Mouse (Mus musculus): Measurements from ENCODE around the gene Matn4. TPM values are rescaled to one million over a fixed set of nuclear protein-coding genes. Genes with fewer than 3 reads are reported as not detected.

Matn4 gene
- polyA plus RNA-seq, 1 experiment from 2014 or later, result 0.34 TPM

- 66% methylated on average over 8 of the region's 8 CpGs for WGBS (ENCODE audit: insufficient replicate concordance)
- Histone ChIP-seq H3K27ac (ENCODE audit: low read depth, low read length) (no peak overlapping the region), H3K4me1 (ENCODE audit: control insufficient read depth, insufficient read depth, low read length) (no peaks in the 10 kb centered on the region), H3K9ac (ENCODE audit: low read depth, low read length) (no peak overlapping the region), H3K4me3 (ENCODE audit: low read depth, low read length) (no peak overlapping the region), H3K9me3 (replicated peaks; ENCODE audit: control insufficient read depth, low read length) (no peaks in the 10 kb centered on the region), H3K4me2 (no peak overlapping the region), H3K36me3 (ENCODE audit: control insufficient read depth, insufficient read depth, low read length) (no peaks in the 10 kb centered on the region), H3K27me3 (ENCODE audit: control insufficient read depth, insufficient read depth, low read length) (no peaks in the 10 kb centered on the region; the same call in 1 of the 2 replicates)
- ATAC-seq (replicated peaks; ENCODE audit: insufficient number of reproducible peaks, low FRiP score, low TSS enrichment), result no peak
Measured at GRCm38 (mm10) chr2:164381726-164382125, 23.2 kb downstream of the Matn4 start.

DNA sequence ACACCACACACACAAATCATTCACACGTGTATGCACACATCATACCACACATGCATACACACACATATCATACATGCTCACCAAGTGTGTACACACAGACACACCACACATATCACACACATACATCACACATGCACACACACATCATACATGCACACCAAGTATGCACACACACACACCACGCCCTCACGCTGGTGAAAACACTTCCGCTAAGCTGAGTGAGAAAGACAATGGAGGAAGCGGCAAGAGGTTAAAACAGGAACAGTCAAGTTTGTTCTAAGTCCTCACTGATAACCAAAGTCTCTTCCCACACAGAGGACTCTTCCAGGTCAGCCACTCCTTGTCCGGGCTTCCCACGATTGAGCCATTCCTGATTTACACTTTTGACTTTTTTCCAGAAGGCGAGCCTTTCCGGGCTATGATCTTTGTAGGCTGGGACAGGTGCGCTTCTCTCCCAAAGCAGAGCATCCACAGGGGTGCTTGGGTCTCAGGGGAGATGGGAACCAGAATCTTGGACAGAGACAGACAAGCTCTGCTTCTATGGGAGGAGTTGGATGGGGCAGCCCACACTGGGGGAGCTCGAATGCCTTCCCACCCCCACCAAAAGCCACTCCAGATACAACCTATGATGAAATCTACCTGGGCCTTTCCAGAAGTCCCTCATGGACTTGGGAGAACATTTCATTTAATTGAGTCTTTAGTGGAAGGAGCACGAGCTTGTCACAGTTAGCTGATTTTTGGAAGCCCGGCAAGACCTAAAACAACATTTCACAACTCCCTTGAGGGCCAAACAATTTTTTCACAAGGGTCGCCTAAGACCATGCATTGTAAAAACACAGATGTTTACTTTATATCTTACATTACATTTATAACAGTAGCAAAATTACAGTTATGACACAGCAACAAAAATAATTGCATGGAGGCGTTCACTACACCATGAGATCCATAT, 27.2 kb downstream of the Matn4 start:
- Histone ChIP-seq H3K27me3 (ENCODE audit: control insufficient read depth, insufficient read depth, low read length) (no peaks in the 10 kb centered on the region), H3K9me3 (replicated peaks; ENCODE audit: control insufficient read depth, low read length) (no peaks in the 10 kb centered on the region), H3K9ac (ENCODE audit: low read depth, low read length) (no peak overlapping the region), H3K4me3 (ENCODE audit: low read depth, low read length) (no peak overlapping the region), H3K36me3 (ENCODE audit: control insufficient read depth, insufficient read depth, low read length) (no peaks in the 10 kb centered on the region), H3K4me2 (no peak overlapping the region), H3K4me1 (ENCODE audit: control insufficient read depth, insufficient read depth, low read length) (no peaks in the 10 kb centered on the region), H3K27ac (ENCODE audit: low read depth, low read length) (no peak overlapping the region)
- no peak for ATAC-seq (replicated peaks; ENCODE audit: insufficient number of reproducible peaks, low FRiP score, low TSS enrichment)
- 81% methylated on average over 15 of the region's 15 CpGs for WGBS (ENCODE audit: insufficient replicate concordance)

DNA sequence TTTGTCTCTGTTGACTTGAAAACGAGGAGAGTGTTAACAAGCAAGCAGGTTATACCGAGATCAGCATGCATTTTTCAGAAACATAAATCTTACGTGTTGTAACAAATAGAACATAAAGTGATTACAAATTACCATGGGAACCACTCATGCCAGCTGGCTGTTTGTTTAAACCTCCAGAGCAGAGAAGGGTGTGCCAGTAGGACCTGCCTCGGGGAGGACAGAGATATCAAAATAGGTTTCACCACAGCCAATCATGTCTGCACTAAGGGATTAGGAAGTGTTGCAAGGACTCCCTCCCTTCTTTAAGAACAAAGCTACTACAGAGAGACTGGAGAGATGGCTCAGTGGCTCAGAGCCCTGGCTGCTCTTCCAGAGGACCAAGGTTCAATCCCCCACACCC, 31.8 kb downstream of the Matn4 start:
- H3K9ac ChIP-seq (ENCODE audit: low read depth, low read length), result no peak overlapping the region
- H3K4me1 ChIP-seq (ENCODE audit: control insufficient read depth, insufficient read depth, low read length), result no peaks in the 10 kb centered on the region
- no peak overlapping the region for H3K4me2 ChIP-seq
- H3K27ac ChIP-seq (ENCODE audit: low read depth, low read length), result no peak overlapping the region
- H3K36me3 ChIP-seq (ENCODE audit: control insufficient read depth, insufficient read depth, low read length), result no peaks in the 10 kb centered on the region
- WGBS (ENCODE audit: insufficient replicate concordance), result 46% methylated on average over 4 of the region's 4 CpGs
- no peaks in the 10 kb centered on the region for H3K27me3 ChIP-seq (ENCODE audit: control insufficient read depth, insufficient read depth, low read length)
- no peaks in the 10 kb centered on the region for H3K9me3 ChIP-seq (replicated peaks; ENCODE audit: control insufficient read depth, low read length)
- ATAC-seq (replicated peaks; ENCODE audit: insufficient number of reproducible peaks, low FRiP score, low TSS enrichment), result no peak
- H3K4me3 ChIP-seq (ENCODE audit: low read depth, low read length), result no peak overlapping the region

GRCm38 (mm10) chr2:164372408-164373053, 32.4 kb downstream of the Matn4 start:
- WGBS (ENCODE audit: insufficient replicate concordance), result 18% methylated on average over 3 of the region's 3 CpGs
- no peaks in the 10 kb centered on the region for H3K36me3 ChIP-seq (ENCODE audit: control insufficient read depth, insufficient read depth, low read length)
- no peak for ATAC-seq (replicated peaks; ENCODE audit: insufficient number of reproducible peaks, low FRiP score, low TSS enrichment)
- no peaks in the 10 kb centered on the region for H3K9me3 ChIP-seq (replicated peaks; ENCODE audit: control insufficient read depth, low read length)
- no peaks in the 10 kb centered on the region for H3K27me3 ChIP-seq (ENCODE audit: control insufficient read depth, insufficient read depth, low read length)
- no peaks in the 10 kb centered on the region for H3K4me1 ChIP-seq (ENCODE audit: control insufficient read depth, insufficient read depth, low read length)
- no peak overlapping the region for H3K4me2 ChIP-seq
- no peak overlapping the region for H3K4me3 ChIP-seq (ENCODE audit: low read depth, low read length)
- H3K9ac ChIP-seq (ENCODE audit: low read depth, low read length), result no peak overlapping the region
- no peak overlapping the region for H3K27ac ChIP-seq (ENCODE audit: low read depth, low read length)

DNA sequence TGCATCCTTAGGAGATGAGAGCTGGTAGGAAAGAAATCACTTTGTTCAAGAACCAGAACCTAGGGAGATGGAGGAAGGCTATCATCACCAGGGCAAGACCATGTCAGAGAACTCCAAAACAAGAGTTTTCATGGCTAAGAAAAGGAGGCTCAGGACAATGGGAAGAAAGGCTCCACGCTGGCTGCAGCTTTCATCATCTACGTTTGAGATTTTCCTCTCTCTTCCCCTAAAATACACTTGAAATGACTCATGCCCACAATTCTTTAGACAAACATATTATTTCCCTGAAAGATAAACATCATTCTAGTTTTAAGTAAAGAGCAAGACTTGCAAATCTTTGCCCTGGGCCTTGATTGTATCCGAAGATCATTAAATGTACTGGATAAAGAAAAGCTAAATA, 33.6 kb downstream of the Matn4 start:
- Histone ChIP-seq H3K4me1 (ENCODE audit: control insufficient read depth, insufficient read depth, low read length) (no peaks in the 10 kb centered on the region), H3K27ac (ENCODE audit: low read depth, low read length) (no peak overlapping the region), H3K9me3 (replicated peaks; ENCODE audit: control insufficient read depth, low read length) (no peaks in the 10 kb centered on the region), H3K4me2 (no peak overlapping the region), H3K36me3 (ENCODE audit: control insufficient read depth, insufficient read depth, low read length) (no peaks in the 10 kb centered on the region), H3K27me3 (ENCODE audit: control insufficient read depth, insufficient read depth, low read length) (no peaks in the 10 kb centered on the region), H3K9ac (ENCODE audit: low read depth, low read length) (no peak overlapping the region), H3K4me3 (ENCODE audit: low read depth, low read length) (no peak overlapping the region)
- ATAC-seq (replicated peaks; ENCODE audit: insufficient number of reproducible peaks, low FRiP score, low TSS enrichment), result no peak
- 66% methylated on average over 3 of the region's 3 CpGs for WGBS (ENCODE audit: insufficient replicate concordance)

DNA sequence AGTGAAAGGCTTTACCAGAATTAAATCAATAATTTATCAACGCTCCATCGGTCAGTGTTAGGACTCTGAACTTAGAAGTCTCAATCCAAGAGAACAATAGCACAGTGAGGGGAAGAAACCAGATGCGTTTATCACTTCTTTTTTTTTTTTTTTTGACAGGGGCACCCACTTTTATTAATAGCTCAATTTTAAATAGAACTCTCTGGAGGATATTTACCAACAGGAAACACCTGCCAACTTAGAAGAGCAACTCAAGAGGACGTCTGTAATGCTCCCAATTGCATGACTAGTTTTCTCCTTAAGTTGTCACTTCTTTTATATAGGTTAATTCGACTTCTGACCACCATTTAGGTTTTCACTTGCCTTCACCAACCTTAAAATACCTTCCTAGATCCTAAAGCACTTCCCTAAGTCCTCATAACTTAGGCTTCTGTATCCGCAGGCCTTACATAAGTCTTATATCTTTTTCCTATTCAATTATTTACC, 36.3 kb downstream of the Matn4 start:
- no peak overlapping the region for H3K27ac ChIP-seq (ENCODE audit: low read depth, low read length)
- H3K4me2 ChIP-seq, result no peak overlapping the region
- H3K36me3 ChIP-seq (ENCODE audit: control insufficient read depth, insufficient read depth, low read length), result no peaks in the 10 kb centered on the region
- no peak for ATAC-seq (replicated peaks; ENCODE audit: insufficient number of reproducible peaks, low FRiP score, low TSS enrichment)
- no peaks in the 10 kb centered on the region for H3K27me3 ChIP-seq (ENCODE audit: control insufficient read depth, insufficient read depth, low read length)
- no peak overlapping the region for H3K4me3 ChIP-seq (ENCODE audit: low read depth, low read length)
- WGBS (ENCODE audit: insufficient replicate concordance), result 77% methylated on average over 6 of the region's 6 CpGs
- H3K9ac ChIP-seq (ENCODE audit: low read depth, low read length), result no peak overlapping the region
- H3K4me1 ChIP-seq (ENCODE audit: control insufficient read depth, insufficient read depth, low read length), result no peaks in the 10 kb centered on the region
- H3K9me3 ChIP-seq (replicated peaks; ENCODE audit: control insufficient read depth, low read length), result no peaks in the 10 kb centered on the region

- no peak for ATAC-seq (replicated peaks; ENCODE audit: insufficient number of reproducible peaks, low FRiP score, low TSS enrichment)
- Histone ChIP-seq H3K27ac (ENCODE audit: low read depth, low read length) (no peak overlapping the region), H3K9me3 (replicated peaks; ENCODE audit: control insufficient read depth, low read length) (no peaks in the 10 kb centered on the region)
Measured at GRCm38 (mm10) chr2:164366947-164367346, 38.0 kb downstream of the Matn4 start.

DNA sequence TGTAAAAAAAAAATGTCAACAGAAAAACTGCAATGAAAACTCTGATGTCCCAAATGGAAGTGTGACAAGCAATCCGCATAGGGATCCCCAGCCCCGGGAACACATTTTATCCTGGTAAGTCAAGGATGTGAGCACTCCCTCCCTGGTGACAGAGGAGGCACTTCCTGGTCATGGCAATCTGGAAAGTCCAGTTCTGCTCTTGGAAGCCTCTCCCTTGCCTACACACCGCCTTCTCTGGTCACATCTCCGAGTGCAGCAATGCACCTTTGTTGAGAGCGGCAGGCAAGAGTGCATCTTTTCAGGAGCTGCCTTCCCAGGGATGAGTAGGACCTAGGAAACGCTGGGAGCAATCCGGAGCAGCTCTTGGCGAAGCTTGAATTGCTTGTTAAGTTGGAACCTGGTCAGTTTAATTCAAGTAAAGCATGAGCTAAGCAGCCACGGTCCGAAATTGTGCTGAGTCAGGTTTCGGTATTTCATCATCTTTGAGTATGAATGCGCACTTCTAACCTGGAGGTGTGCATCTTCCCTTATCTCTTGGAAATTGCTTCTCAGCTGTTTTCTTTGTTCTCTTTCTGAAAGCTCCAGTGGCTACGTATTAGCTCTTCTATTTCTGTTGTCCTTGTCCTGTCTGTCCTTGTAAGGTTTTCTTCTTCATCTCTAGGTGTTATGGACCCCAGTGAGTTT, 43.8 kb downstream of the Matn4 start:
- Histone ChIP-seq H3K36me3 (ENCODE audit: control insufficient read depth, insufficient read depth, low read length) (no peaks in the 10 kb centered on the region), H3K4me2 (no peak overlapping the region), H3K9me3 (replicated peaks; ENCODE audit: control insufficient read depth, low read length) (no peaks in the 10 kb centered on the region), H3K4me3 (ENCODE audit: low read depth, low read length) (no peak overlapping the region), H3K27ac (ENCODE audit: low read depth, low read length) (no peak overlapping the region), H3K27me3 (ENCODE audit: control insufficient read depth, insufficient read depth, low read length) (peaks cover 3% of the 10 kb centered on the region), H3K4me1 (ENCODE audit: control insufficient read depth, insufficient read depth, low read length) (no peaks in the 10 kb centered on the region), H3K9ac (ENCODE audit: low read depth, low read length) (no peak overlapping the region)
- WGBS (ENCODE audit: insufficient replicate concordance), result 26% methylated on average over 13 of the region's 13 CpGs
- ATAC-seq (replicated peaks; ENCODE audit: insufficient number of reproducible peaks, low FRiP score, low TSS enrichment), result no peak

More at GRCm38 (mm10) chr2:164366947-164367346, 38.0 kb downstream of the Matn4 start:
- Histone ChIP-seq H3K9ac (ENCODE audit: low read depth, low read length) (no peak overlapping the region), H3K4me3 (ENCODE audit: low read depth, low read length) (no peak overlapping the region), H3K4me2 (no peak overlapping the region), H3K4me1 (ENCODE audit: control insufficient read depth, insufficient read depth, low read length) (no peaks in the 10 kb centered on the region), H3K27me3 (ENCODE audit: control insufficient read depth, insufficient read depth, low read length) (no peaks in the 10 kb centered on the region), H3K36me3 (ENCODE audit: control insufficient read depth, insufficient read depth, low read length) (no peaks in the 10 kb centered on the region)
- WGBS (ENCODE audit: insufficient replicate concordance), result 58% methylated on average over 3 of the region's 3 CpGs

All from heart, embryonic 11.5 days (tissue).